Mouse (Mus musculus) G1E (cell line): Measurements from ENCODE around the gene Fbxo44. TPM values are rescaled to one million over a fixed set of nuclear protein-coding genes. Genes with fewer than 3 reads are reported as not detected.

Experiments
- ATAC-seq: 2 replicates; pipeline ENCODE4 v1.8.0; 2016; ENCODE audit warnings: mild to moderate bottlenecking; ENCODE audit not compliant: insufficient number of reproducible peaks, poor library complexity, low FRiP score, severe bottlenecking; ENCODE audit errors: extremely low read depth
- DNase-seq: peaks from one replicate; pipeline ENCODE4 v3.0.0; 2012; ENCODE audit warnings: low spot score
- H3K27me3 ChIP-seq: 2 replicates; pipeline ENCODE4 v1.6.1; 2012; ENCODE audit warnings: mild to moderate bottlenecking, low read length, inconsistent platforms; ENCODE audit not compliant: insufficient read depth
- H3K36me3 ChIP-seq: replicated peaks from 2 replicates; pipeline ENCODE3; 2012; ENCODE audit warnings: mild to moderate bottlenecking, inconsistent platforms
- H3K4me1 ChIP-seq: 2 replicates; pipeline ENCODE4 v1.6.1; 2012; ENCODE audit warnings: low read depth, low read length, inconsistent platforms, mixed read lengths; ENCODE audit not compliant: insufficient read depth
- H3K4me3 ChIP-seq: 2 replicates; pipeline ENCODE4 v1.5.1; 2012; ENCODE audit warnings: low read depth, mild to moderate bottlenecking, inconsistent platforms, low read length, moderate library complexity, mixed read lengths
- H3K9me3 ChIP-seq: replicated peaks from 2 replicates; pipeline ENCODE4 v1.6.1; 2012; ENCODE audit warnings: inconsistent platforms
- CTCF ChIP-seq: IDR thresholded peaks from 2 replicates; pipeline ENCODE4 v1.5.1; 2012; ENCODE audit warnings: low read depth, low read length, inconsistent platforms, mixed read lengths
- GATA1 ChIP-seq: IDR thresholded peaks from 2 replicates; pipeline ENCODE4 v1.6.1; 2012; ENCODE audit warnings: borderline replicate concordance, low read length, inconsistent platforms, mixed read lengths
- GATA2 ChIP-seq: IDR thresholded peaks from 2 replicates; pipeline ENCODE4 v1.6.1; 2012; ENCODE audit warnings: low read depth, low read length, inconsistent platforms, borderline replicate concordance
- POLR2AphosphoS5 ChIP-seq: IDR thresholded peaks from 2 replicates; pipeline ENCODE4 v1.6.1; 2012; ENCODE audit warnings: low read depth, low read length, inconsistent platforms; ENCODE audit not compliant: insufficient replicate concordance
- TAL1 ChIP-seq: conservative IDR thresholded peaks from 2 replicates; pipeline ENCODE4 v1.6.1; 2012; ENCODE audit warnings: low read depth, low read length, inconsistent platforms, mixed read lengths
- polyA plus RNA-seq: library from polyadenylated mRNA; stranded (reverse); fragments of >175 nt; gene quantifications from 2 replicates; pipeline ENCODE4 v1.2.3, GENCODE M21; 2012
- total RNA-seq, 2 experiments: library from RNA; stranded (forward) in 1 of 2; stranded (reverse) in 1 of 2; fragments of 200-1000 nt in 1 of 2; fragments of >200 nt in 1 of 2; fragmentation: Nextera tagmentation in 1 of 2; gene quantifications; 2 replicates each; pipeline ENCODE4 v1.2.3; 2014 to 2017

Fbxo44 gene
- total and polyA plus RNA-seq, 3 experiments = 3.0 to 10.1 (median 5.0) TPM

- TF ChIP-seq GATA1 (no peak), POLR2AphosphoS5 (no peak), TAL1 (no peak), GATA2 (no peak), CTCF (peak; percentile 44; the same call in 1 of the 2 replicates)
- peaks cover 45% of the 10 kb centered on the region for H3K4me1 ChIP-seq
- no peaks in the 10 kb centered on the region for H3K27me3 ChIP-seq
- ATAC-seq = no peak
- no peaks in the 10 kb centered on the region for H3K9me3 ChIP-seq
- no peak overlapping the region for H3K4me3 ChIP-seq
- H3K36me3 ChIP-seq = peaks cover 46% of the 10 kb centered on the region
- DNase-seq = no peak
These were observed 5.3 kb downstream of the Fbxo44 start for GRCm38 (mm10) chr4:148154982-148155381.

GRCm38 (mm10) chr4:148154006-148154405 lies 6.3 kb downstream of the Fbxo44 start:
- no peaks in the 10 kb centered on the region for H3K9me3 ChIP-seq
- H3K4me3 ChIP-seq = no peak overlapping the region
- ATAC-seq (no peak), DNase-seq (no peak)
- TF ChIP-seq CTCF (no peak), GATA1 (no peak), POLR2AphosphoS5 (no peak), GATA2 (no peak), TAL1 (no peak)
- peaks cover 54% of the 10 kb centered on the region for H3K36me3 ChIP-seq
- H3K4me1 ChIP-seq = peaks cover 42% of the 10 kb centered on the region
- no peaks in the 10 kb centered on the region for H3K27me3 ChIP-seq

GRCm38 (mm10) chr4:148152547-148152946 lies 7.7 kb downstream of the Fbxo44 start:
- Histone ChIP-seq H3K4me1 (peaks cover 35% of the 10 kb centered on the region), H3K36me3 (peaks cover 58% of the 10 kb centered on the region), H3K4me3 (no peak overlapping the region), H3K9me3 (no peaks in the 10 kb centered on the region), H3K27me3 (no peaks in the 10 kb centered on the region)
- DNase-seq (no peak), ATAC-seq (no peak)
- TF ChIP-seq CTCF (no peak), GATA2 (no peak), GATA1 (no peak), TAL1 (no peak), POLR2AphosphoS5 (no peak)

GRCm38 (mm10) chr4:148151267-148152168 lies 8.8 kb downstream of the Fbxo44 start, which contains the start of gene Fbxo6:
Gene Fbxo6 (minus strand): TSS chr4:148152140.
- Histone ChIP-seq H3K9me3 (no peaks in the 10 kb centered on the region), H3K36me3 (peaks cover 62% of the 10 kb centered on the region), H3K4me3 (peak within 1 kb of the TSS; percentile 78), H3K27me3 (no peaks in the 10 kb centered on the region), H3K4me1 (peaks cover 30% of the 10 kb centered on the region)
- DNase-seq (peak; percentile 94), ATAC-seq (peak; percentile 88)
- TF ChIP-seq TAL1 = no peak
- no peak for TF ChIP-seq CTCF
- TF ChIP-seq POLR2AphosphoS5 = no peak
- TF ChIP-seq GATA2 = no peak
- TF ChIP-seq GATA1 = no peak

- Histone ChIP-seq H3K4me1 (peaks cover 24% of the 10 kb centered on the region), H3K9me3 (no peaks in the 10 kb centered on the region), H3K27me3 (no peaks in the 10 kb centered on the region), H3K4me3 (peak overlapping the region; percentile 78; the same call in 1 of the 2 replicates), H3K36me3 (peaks cover 62% of the 10 kb centered on the region)
- DNase-seq (no peak), ATAC-seq (no peak)
- TF ChIP-seq POLR2AphosphoS5 (no peak), CTCF (no peak), GATA2 (no peak), GATA1 (no peak), TAL1 (no peak)
These were observed 9.4 kb downstream of the Fbxo44 start for GRCm38 (mm10) chr4:148150953-148151266.

GRCm38 (mm10) chr4:148150242-148150641 lies 10.0 kb downstream of the Fbxo44 start:
- DNase-seq (no peak), ATAC-seq (no peak)
- no peak for TF ChIP-seq TAL1
- TF ChIP-seq GATA1 = no peak
- no peak for TF ChIP-seq POLR2AphosphoS5
- TF ChIP-seq GATA2 = no peak
- no peak for TF ChIP-seq CTCF
- peaks cover 22% of the 10 kb centered on the region for H3K4me1 ChIP-seq
- H3K36me3 ChIP-seq = peaks cover 62% of the 10 kb centered on the region
- peak overlapping the region; percentile 2; the same call in 1 of the 2 replicates for H3K4me3 ChIP-seq
- no peaks in the 10 kb centered on the region for H3K9me3 ChIP-seq
- H3K27me3 ChIP-seq = no peaks in the 10 kb centered on the region
